In the genomic region with DNA sequence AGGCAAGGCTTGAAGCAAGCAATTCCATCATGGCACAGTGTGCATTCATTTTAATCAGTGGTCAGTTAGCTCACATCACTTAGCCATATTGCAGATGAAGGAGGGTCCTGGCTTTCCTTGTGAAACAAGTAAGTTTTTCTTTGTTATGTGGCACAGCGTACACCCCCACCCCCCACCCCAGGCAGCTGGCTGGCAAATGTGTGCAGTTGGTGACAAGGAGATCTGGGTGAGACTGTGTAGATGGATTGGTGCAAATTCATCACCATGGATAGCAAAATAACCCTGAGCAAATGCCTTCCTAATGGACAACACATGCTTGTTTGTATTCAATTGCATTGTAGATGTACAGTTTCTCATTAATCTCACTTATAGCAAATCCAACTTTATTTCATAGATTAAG, we compare ENCODE assay signal across 23 mouse cellular contexts.
A peak's percentile ranks its signal among the peaks of the same experiment; 100 is the strongest.
DNase-seq lines count a peak whose midpoint lies in the region; ATAC-seq and TF ChIP-seq lines count a peak whose summit lies in the region.
"Had no signal": no experiment of that assay in that cellular context is flagged by ENCODE, and none has a peak within 500 bp of the region (broad histone marks: within the 10 kb centered on the region; RNA-seq: fewer than 3 reads in every experiment).

No protein-coding gene starts in this region.

- no peak overlapping the region for H3K9ac ChIP-seq in hindbrain, embryonic 13.5 days
- H3K9ac ChIP-seq in hindbrain, postnatal 0 days (replicated peaks; ENCODE audit: low read length): no peak overlapping the region
- H3K9ac ChIP-seq: embryonic facial prominence, embryonic 15.5 days; heart, embryonic 13.5 days; intestine, embryonic 15.5 days had no signal

- no peak for TF ChIP-seq CTCF in hindbrain, postnatal 0 days (IDR thresholded peaks at IDR 0.05; ENCODE audit: low read depth)
- TF ChIP-seq CTCF in cerebellum, adult 2 months (IDR thresholded peaks at IDR 0.05; ENCODE audit: borderline replicate concordance, insufficient read depth, low read depth, low read length): no peak

- H3K36me3 ChIP-seq in hindbrain, embryonic 13.5 days: no peaks in the 10 kb centered on the region
- H3K36me3 ChIP-seq in hindbrain, postnatal 0 days (ENCODE audit: insufficient read depth, low read length): no peaks in the 10 kb centered on the region
- H3K36me3 ChIP-seq in limb, embryonic 10.5 days: no peaks in the 10 kb centered on the region
- H3K36me3 ChIP-seq: embryonic facial prominence, embryonic 15.5 days; forebrain, embryonic 10.5 days; G1E; heart, embryonic 13.5 days; intestine, embryonic 15.5 days had no signal

- no peak for DNase-seq in hindbrain, postnatal 0 days (ENCODE audit: low spot score)
- DNase-seq in embryo, embryonic 11.5 days (ENCODE audit: low read depth, low spot score): peak; percentile 16
- peak; percentile 52 for DNase-seq in limb, embryonic 10.5 days (ENCODE audit: low spot score)
- DNase-seq in retina, embryonic 14.5 days (ENCODE audit: low spot score): peak; percentile 4
- no peak for DNase-seq in kidney, postnatal 25 days
- no peak for DNase-seq in cerebellum, adult 2 months
- no peak for DNase-seq in spleen, postnatal 10 days (ENCODE audit: low spot score in 2 of 2)
- DNase-seq: adrenal gland, postnatal 10 days; cerebellum, adult 11-12 months; cerebellum, adult 9-11 months; cerebellum, postnatal 36 days; gastrocnemius, postnatal 36 days; heart, adult 11 months; heart, postnatal 4 days had no signal

- no peak for TF ChIP-seq POLR2A in cerebellum, adult 2 months (IDR thresholded peaks at IDR 0.05; ENCODE audit: borderline replicate concordance, insufficient read depth, low read length)

- no peak overlapping the region for H3K27ac ChIP-seq in hindbrain, embryonic 13.5 days
- H3K27ac ChIP-seq in hindbrain, postnatal 0 days: no peak overlapping the region
- no peak overlapping the region for H3K27ac ChIP-seq in limb, embryonic 10.5 days
- H3K27ac ChIP-seq in cerebellum, adult 2 months (ENCODE audit: insufficient read depth, low read length): no peak overlapping the region
- H3K27ac ChIP-seq: embryonic facial prominence, embryonic 15.5 days; forebrain, embryonic 10.5 days; heart, embryonic 13.5 days; intestine, embryonic 15.5 days had no signal

- H3K9me3 ChIP-seq in hindbrain, embryonic 13.5 days: no peaks in the 10 kb centered on the region
- H3K9me3 ChIP-seq in hindbrain, postnatal 0 days (ENCODE audit: low read length): no peaks in the 10 kb centered on the region
- H3K9me3 ChIP-seq in limb, embryonic 10.5 days (replicated peaks): no peaks in the 10 kb centered on the region
- H3K9me3 ChIP-seq: embryonic facial prominence, embryonic 15.5 days; forebrain, embryonic 10.5 days; G1E; heart, embryonic 13.5 days; intestine, embryonic 15.5 days had no signal

- no peak overlapping the region for H3K4me2 ChIP-seq in hindbrain, embryonic 13.5 days
- H3K4me2 ChIP-seq in hindbrain, postnatal 0 days (ENCODE audit: low read depth, low read length): no peak overlapping the region
- H3K4me2 ChIP-seq: embryonic facial prominence, embryonic 15.5 days; heart, embryonic 13.5 days; intestine, embryonic 15.5 days had no signal

- no peaks in the 10 kb centered on the region for H3K4me1 ChIP-seq in hindbrain, embryonic 13.5 days (replicated peaks)
- no peaks in the 10 kb centered on the region for H3K4me1 ChIP-seq in hindbrain, postnatal 0 days (ENCODE audit: insufficient read depth, low read length)
- H3K4me1 ChIP-seq in limb, embryonic 10.5 days: peaks cover 6% of the 10 kb centered on the region; the same call in 1 of the 2 replicates
- no peaks in the 10 kb centered on the region for H3K4me1 ChIP-seq in cerebellum, adult 2 months (ENCODE audit: control insufficient read depth, insufficient read depth, low read length)
- H3K4me1 ChIP-seq: embryonic facial prominence, embryonic 15.5 days; heart, embryonic 13.5 days; intestine, embryonic 15.5 days had no signal

- 0 out of 2 replicates have a peak, but pooled peaks have one; percentile 52 for ATAC-seq in hindbrain, embryonic 13.5 days (ENCODE audit: low FRiP score)
- ATAC-seq in hindbrain, postnatal 0 days: no peak
- ATAC-seq: CD4-positive, CD25-positive, alpha-beta regulatory T cell, adult 4 months; forebrain, embryonic 14.5 days; intestine, embryonic 15.5 days had no signal

- H3K27me3 ChIP-seq in hindbrain, embryonic 13.5 days: no peaks in the 10 kb centered on the region
- H3K27me3 ChIP-seq in hindbrain, postnatal 0 days (ENCODE audit: insufficient read depth, low read length): no peaks in the 10 kb centered on the region
- no peaks in the 10 kb centered on the region for H3K27me3 ChIP-seq in limb, embryonic 10.5 days (ENCODE audit: low read depth, poor library complexity, severe bottlenecking)
- no peaks in the 10 kb centered on the region for H3K27me3 ChIP-seq in cerebellum, adult 2 months (ENCODE audit: control insufficient read depth, insufficient read depth, low read length)
- H3K27me3 ChIP-seq: embryonic facial prominence, embryonic 15.5 days; heart, embryonic 13.5 days; intestine, embryonic 15.5 days had no signal

- 49% methylated on average over 1 of the region's 1 CpGs for WGBS in hindbrain, embryonic 13.5 days
- WGBS in hindbrain, postnatal 0 days: 44% methylated on average over 1 of the region's 1 CpGs
- 37% methylated on average over 1 of the region's 1 CpGs for WGBS in limb, embryonic 10.5 days
- 42% methylated on average over 1 of the region's 1 CpGs for WGBS in cerebellum, adult 2 months

- no peak overlapping the region for H3K4me3 ChIP-seq in hindbrain, embryonic 13.5 days
- no peak overlapping the region for H3K4me3 ChIP-seq in hindbrain, postnatal 0 days (ENCODE audit: low read length)
- no peak overlapping the region for H3K4me3 ChIP-seq in limb, embryonic 10.5 days
- H3K4me3 ChIP-seq in cerebellum, adult 2 months (replicated peaks; ENCODE audit: insufficient read depth, low read depth, low read length): no peak overlapping the region
- H3K4me3 ChIP-seq: embryonic facial prominence, embryonic 15.5 days; erythroblast, embryonic 14.5 days; forebrain, embryonic 10.5 days; heart, embryonic 13.5 days; intestine, embryonic 15.5 days had no signal

Comparison
In these comparisons a context has a peak if more than half of its experiments do, and no peak if none do; other contexts are left out.
1. DNase-seq: peak in embryo, embryonic 11.5 days (single experiment), limb, embryonic 10.5 days (single experiment) and retina, embryonic 14.5 days (single experiment); none in hindbrain, postnatal 0 days (single experiment), kidney, postnatal 25 days (0 of 2), cerebellum, adult 2 months (0 of 2) and spleen, postnatal 10 days (0 of 2).